Mouse (Mus musculus): ENCODE data around the gene Plcl2. TPM values are rescaled to one million over a fixed set of nuclear protein-coding genes. Genes with fewer than 3 reads are reported as not detected.
"Not testable (repeated sequence)": the region's sequence is repeated elsewhere in the genome, so short reads cannot be mapped to it uniquely, and the experiment has no call there.

Gene Plcl2
- total RNA-seq, 2 experiments from 2014 or later = 32.9 to 34.0 TPM

- DNase-seq (ENCODE audit: low spot score in 2 of 2) = no peak
Observed at GRCm38 (mm10) chr17:50621996-50622395, 112.8 kb downstream of the Plcl2 start.

GRCm38 (mm10) chr17:50625584-50625983, 116.4 kb downstream of the Plcl2 start:
- no peak for DNase-seq (ENCODE audit: low spot score in 2 of 2)

DNA sequence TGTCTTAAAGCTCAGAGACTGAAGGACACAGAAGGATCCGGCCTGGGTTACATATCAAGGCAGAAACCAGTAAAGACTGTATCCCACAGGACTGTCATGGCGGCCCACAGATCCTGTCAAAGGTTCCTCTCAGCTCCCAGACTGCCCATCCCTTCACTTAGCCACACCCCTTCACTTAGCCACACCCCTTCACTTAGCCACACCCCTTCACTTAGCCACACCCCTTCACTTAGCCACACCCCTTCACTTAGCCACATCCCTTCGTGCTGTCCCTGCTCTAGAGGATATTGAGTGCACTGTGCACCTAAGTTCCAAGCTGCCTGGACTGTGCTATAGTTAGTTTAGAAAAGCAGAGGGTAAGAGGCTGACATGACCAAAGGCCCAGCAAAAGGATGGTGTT, 118.5 kb downstream of the Plcl2 start:
- DNase-seq (ENCODE audit: low spot score in 2 of 2) = no peak

DNA sequence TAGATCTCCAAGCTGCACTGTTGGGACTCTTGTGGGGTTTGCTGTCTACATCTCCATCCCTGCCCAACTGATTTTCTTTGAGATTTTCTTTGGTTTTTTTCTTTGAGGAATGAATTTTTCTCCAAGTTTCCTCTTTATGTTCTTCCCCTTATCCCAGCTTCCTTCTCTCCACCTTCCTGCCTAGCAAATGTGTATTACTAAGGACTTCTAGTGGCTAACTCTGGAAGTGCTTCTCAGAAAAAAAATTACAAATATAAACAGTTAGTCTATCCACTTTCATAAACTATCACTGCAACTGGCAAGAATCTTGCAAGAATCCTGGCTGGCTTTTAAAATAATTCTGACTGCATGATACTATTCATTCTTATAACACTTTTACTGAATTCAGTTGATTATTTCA, 119.5 kb downstream of the Plcl2 start:
- no peak for DNase-seq (ENCODE audit: low spot score in 2 of 2)

GRCm38 (mm10) chr17:50630992-50631391, 121.8 kb downstream of the Plcl2 start:
- not testable (repeated sequence) for DNase-seq (ENCODE audit: low spot score in 2 of 2)

- DNase-seq (ENCODE audit: low spot score in 2 of 2) = no peak
Observed at GRCm38 (mm10) chr17:50634008-50634871, 125.0 kb downstream of the Plcl2 start.

DNA sequence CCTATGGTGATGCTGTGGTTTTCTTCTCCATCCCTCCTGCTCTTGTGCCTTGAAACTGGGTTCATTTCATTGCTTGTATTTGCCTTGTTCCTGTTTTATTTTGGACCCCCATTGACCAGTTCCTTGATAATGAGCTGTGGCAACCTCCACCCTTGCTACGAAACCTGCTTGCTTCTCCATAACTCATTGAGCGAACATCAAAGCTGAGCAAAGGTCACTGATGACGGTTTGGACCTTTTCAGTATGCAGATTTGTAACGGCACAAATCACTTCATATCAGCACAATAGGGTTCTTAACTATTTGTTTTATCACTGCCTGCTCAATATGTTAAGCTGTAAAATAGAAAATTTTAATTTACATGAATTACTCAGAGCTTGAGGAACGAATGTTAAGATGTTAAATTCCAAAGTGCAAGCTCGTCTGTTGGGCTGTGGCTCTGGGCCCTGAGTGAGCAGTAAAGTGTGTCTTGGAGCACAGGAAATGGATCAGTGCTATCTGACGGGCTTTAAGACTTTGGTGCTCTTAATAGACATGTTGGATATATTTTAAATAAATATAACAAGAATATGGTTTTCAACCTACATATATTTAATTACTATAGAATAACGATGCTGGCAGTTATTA, 126.9 kb downstream of the Plcl2 start:
- DNase-seq (ENCODE audit: low spot score in 2 of 2) = no peak

- no peak for DNase-seq (ENCODE audit: low spot score in 2 of 2)
Observed at GRCm38 (mm10) chr17:50638791-50639190, 129.6 kb downstream of the Plcl2 start.

GRCm38 (mm10) chr17:50641076-50641610, 131.9 kb downstream of the Plcl2 start:
- no peak for DNase-seq (ENCODE audit: low spot score in 2 of 2)

DNA sequence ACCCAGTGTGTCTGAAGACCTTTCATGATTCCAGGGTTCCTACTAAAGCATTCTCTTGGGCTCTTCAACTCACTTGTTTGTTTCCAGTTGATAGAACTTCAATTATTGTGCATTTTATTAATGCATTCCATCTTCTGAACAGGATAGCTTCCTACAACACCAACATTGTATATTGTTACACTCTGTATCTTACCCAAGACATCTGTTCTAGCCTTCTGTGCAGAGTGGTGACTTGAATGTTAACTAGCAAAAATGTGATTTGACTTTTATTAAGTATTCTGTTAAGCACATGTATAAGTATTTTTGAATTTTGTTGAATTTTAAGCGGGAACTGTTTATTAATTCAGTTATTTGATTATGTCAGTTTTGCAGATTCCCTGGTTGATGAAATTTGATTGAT, 132.7 kb downstream of the Plcl2 start:
- DNase-seq (ENCODE audit: low spot score in 2 of 2) = no peak

- DNase-seq (ENCODE audit: low spot score in 2 of 2) = no peak
Observed at GRCm38 (mm10) chr17:50643356-50643755, 134.2 kb downstream of the Plcl2 start.

DNA sequence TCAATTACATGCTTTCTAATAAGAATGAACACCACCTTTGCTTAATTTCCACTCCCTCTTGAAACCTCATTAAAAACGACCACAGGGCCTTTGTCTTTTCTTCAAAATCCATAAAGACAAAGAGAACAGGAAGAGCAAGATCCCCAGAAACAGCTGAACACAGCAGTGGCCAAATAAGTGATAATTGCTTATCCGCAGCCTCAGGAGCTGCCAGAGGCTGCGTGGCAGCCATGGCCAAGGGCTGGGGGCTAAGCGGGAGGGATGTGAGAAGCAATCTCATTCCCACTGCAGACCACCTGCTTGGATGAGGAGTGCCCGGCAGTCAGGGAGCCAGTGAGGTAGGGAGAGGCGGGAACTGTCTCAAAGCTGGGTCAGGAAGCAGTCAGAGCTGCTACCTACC, 134.8 kb downstream of the Plcl2 start:
- no peak for DNase-seq (ENCODE audit: low spot score in 2 of 2)

GRCm38 (mm10) chr17:50648141-50648540, 138.9 kb downstream of the Plcl2 start:
- not testable (repeated sequence) for DNase-seq (ENCODE audit: low spot score in 2 of 2)

DNA sequence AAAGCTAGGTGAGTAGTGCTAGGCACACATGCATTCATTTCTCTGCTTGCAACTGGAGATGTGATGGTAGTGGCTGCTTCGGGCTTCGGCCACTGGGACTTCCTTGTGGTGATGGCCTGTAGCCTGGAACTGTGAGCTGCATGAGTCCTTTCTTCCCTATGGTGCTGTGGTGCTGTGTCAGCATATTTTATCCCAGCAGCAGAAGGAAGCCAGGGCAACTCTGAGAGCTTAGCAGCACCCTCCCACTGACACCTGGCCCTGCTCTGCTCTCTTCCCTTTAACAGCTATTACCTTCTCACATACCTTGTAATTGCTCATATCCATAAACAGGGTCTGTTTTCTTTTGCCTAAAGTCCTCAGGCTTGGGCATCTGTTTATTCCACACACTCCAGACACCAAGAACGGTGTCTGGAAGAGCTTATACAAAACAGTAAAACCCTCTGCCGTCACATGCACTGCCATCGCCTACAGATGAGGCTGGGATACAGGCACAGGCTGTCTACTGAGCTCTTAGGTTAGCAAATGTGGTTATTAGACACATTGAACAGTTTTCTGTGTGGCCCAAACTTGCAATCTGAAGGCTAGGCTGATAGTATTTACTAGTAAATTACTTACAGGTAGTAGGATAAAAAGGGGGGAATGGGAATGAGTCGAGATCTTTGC, 139.7 kb downstream of the Plcl2 start:
- no peak for DNase-seq (ENCODE audit: low spot score in 2 of 2)

- no peak for DNase-seq (ENCODE audit: low spot score in 2 of 2)
Observed at GRCm38 (mm10) chr17:50650535-50651223, 141.5 kb downstream of the Plcl2 start.

GRCm38 (mm10) chr17:50654741-50655415, 145.7 kb downstream of the Plcl2 start:
- DNase-seq (ENCODE audit: low spot score in 2 of 2) = no peak

DNA sequence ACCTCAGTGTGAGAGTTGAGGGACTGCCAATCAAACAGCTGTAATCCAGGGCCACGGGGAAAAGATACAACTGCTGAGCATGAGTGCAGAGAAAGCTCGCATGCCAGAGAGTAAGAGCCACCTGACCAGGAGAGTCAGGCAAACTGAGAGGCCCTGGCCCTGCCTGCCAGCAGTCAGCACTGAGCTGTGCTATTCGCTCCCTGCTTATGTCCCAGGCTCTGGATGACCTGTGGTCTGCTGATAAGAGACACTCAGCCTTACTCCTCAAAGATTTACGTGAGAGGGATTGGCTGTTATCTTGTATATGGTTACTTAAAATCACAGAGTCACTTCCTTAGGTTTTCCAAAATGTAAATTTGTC, 146.2 kb downstream of the Plcl2 start:
- DNase-seq (ENCODE audit: low spot score in 2 of 2) = no peak

DNA sequence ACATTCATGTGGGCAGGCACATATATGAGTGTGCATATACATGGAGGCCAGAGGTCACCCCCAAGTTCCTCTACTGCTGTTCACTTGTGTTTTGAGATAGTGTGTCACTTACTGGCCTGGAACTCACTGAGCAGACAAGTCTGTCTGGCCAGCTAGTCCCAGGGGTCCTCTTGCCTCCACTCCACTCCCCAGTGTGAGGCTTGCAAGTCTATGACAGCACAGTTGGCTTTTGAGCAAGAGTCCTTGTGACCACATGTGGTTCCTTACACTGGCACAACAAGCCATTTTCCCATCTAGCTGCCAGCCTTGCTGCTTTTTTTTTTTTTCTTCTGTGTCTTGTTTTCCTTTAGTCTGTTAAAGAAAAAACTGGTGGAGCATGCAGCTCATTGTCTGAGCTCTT, 148.1 kb downstream of the Plcl2 start:
- DNase-seq (ENCODE audit: low spot score in 2 of 2) = no peak

DNA sequence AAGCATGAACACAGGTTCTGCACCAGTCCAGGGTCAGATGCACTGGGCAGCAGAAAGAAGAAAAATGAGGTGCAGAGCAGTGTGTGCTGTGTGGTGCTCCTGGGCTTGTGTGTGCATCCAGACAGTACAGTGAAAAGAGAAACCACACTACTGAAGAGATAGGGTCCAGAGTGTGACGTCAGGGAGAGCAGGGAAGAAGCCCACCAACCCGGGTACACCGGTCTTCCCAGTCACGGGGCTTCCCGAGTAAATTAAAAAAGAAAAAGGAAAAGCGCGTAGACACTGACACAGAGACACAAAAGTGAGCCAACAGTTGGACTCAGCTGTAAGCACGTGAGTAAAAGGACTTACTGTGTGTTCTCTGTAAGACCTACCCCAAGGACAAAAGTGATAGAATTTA, 149.7 kb downstream of the Plcl2 start:
- DNase-seq (ENCODE audit: low spot score in 2 of 2) = no peak

- no peak for DNase-seq (ENCODE audit: low spot score in 2 of 2)
Observed at GRCm38 (mm10) chr17:50667596-50667995, 158.4 kb downstream of the Plcl2 start.
